Mouse (Mus musculus) lung, embryonic 16.5 days (tissue): ENCODE measurements around the gene Actrt3. TPM values are rescaled to one million over a fixed set of nuclear protein-coding genes. Genes with fewer than 3 reads are reported as not detected.

Experiments used
- ATAC-seq: fragments of 200-750 bp; cut with Nextera tagmentation; 2 replicates; pipeline ENCODE4 v1.8.0; 2017; ENCODE audit warnings: low read depth, mild to moderate bottlenecking, moderate library complexity
- H3K27ac ChIP-seq: fragments of 300-500 bp; sonication (generic); 2 replicates; pipeline ENCODE4 v1.5.1; 2014; ENCODE audit warnings: mild to moderate bottlenecking, control low read depth, low read length
- H3K27me3 ChIP-seq: fragments of 300-500 bp; sonication (generic); 2 replicates; pipeline ENCODE4 v1.6.1; 2014; ENCODE audit warnings: low read depth, low read length, mixed read lengths; ENCODE audit not compliant: control insufficient read depth, insufficient read depth
- H3K36me3 ChIP-seq: fragments of 300-500 bp; sonication (generic); 2 replicates; pipeline ENCODE4 v1.6.1; 2014; ENCODE audit warnings: low read length; ENCODE audit not compliant: control insufficient read depth, insufficient read depth
- H3K4me1 ChIP-seq: fragments of 300-500 bp; sonication (generic); replicated peaks from 2 replicates; pipeline ENCODE4 v1.6.1; 2014; ENCODE audit warnings: low read length, mixed read lengths; ENCODE audit not compliant: control insufficient read depth, insufficient read depth
- H3K4me2 ChIP-seq: fragments of 300-500 bp; sonication (generic); 2 replicates; pipeline ENCODE4 v1.6.1; 2014; ENCODE audit warnings: low read depth, low read length, control low read depth
- H3K4me3 ChIP-seq: fragments of 300-500 bp; sonication (generic); 2 replicates; pipeline ENCODE4 v1.5.1; 2014; ENCODE audit warnings: mild to moderate bottlenecking, low read length, control low read depth
- H3K9ac ChIP-seq: fragments of 300-500 bp; sonication (generic); 2 replicates; pipeline ENCODE4 v1.6.1; 2014; ENCODE audit warnings: low read length, control low read depth
- H3K9me3 ChIP-seq: fragments of 300-500 bp; sonication (generic); 2 replicates; pipeline ENCODE4 v1.6.1; 2016; ENCODE audit warnings: low read length; ENCODE audit not compliant: control insufficient read depth
- WGBS: fragments of 180-500 bp; shearing (Covaris S2); extraction: QIAGEN DNeasy Blood & Tissue Kit; methylation state at CpG from one replicate; pipeline ENCODE4 v1.1.7; 2014; 5-methylcytosine and 5-hydroxymethylcytosine counted together
- polyA plus RNA-seq: library from polyadenylated mRNA; unstranded; fragments of >200 nt; fragmentation: Nextera tagmentation; extraction: Ambion mirVana; gene quantifications from 2 replicates; pipeline ENCODE4 v1.2.1, GENCODE M21; 2015

The Actrt3 gene
- 0.10 TPM in 1 of 2 replicates, not detected in the other for polyA plus RNA-seq

DNA sequence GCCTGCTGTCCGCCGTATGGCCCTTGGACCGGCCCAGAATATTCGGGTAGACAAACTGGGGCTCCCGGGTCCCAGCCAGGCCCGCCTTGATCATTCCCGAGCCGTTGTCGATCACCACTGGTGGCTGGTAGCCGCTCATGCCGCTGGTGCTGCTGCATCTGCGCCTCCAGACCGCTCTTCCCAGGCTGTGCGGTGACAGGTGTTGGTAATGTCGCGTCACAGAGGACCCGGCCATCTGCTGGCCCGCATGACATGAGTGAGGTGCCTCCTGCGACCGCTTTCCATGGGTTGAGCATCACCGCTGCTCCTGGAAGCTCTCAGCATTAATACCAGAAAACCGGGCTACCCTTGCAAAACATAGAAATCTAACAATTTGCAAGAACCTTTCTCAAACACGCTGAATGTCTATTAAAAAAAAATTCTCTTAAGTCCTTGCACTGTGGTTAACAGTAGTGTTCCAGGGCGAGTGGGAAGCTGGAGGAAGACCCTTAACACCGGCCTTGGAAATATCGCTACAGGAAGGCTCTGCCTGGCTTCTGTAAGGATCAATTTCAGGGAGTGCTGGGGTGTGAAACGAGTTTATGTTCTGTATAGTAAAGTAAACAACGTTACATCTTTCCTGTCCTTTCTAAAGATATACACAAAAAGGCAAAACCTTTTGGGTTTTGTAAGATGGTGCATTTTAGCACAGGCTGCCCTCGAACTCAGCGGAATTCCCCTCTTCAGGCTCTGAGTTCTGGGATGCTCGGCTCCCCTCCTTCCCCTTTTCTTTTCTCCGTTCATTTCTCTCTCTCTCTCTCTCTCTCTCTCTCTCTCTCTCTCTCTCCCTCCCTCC lies at the start of gene Actrt3:
Gene Actrt3, minus strand, starts transcription at position 229 of the 835 bp plus-strand sequence.
- Histone ChIP-seq H3K4me2 (peak within 1 kb of the TSS; percentile 73), H3K4me3 (peak within 1 kb of the TSS; percentile 58), H3K27ac (peak within 1 kb of the TSS; percentile 69; the same call in 1 of the 2 replicates), H3K4me1 (peaks cover 12% of the 10 kb centered on the region), H3K9me3 (no peaks in the 10 kb centered on the region), H3K9ac (peak within 1 kb of the TSS; percentile 60), H3K36me3 (no peaks in the 10 kb centered on the region; the same call in 1 of the 2 replicates), H3K27me3 (peaks cover 3% of the 10 kb centered on the region; the same call in 1 of the 2 replicates)
- 2% methylated on average over 32 of the region's 32 CpGs for WGBS
- no peak for ATAC-seq

DNA sequence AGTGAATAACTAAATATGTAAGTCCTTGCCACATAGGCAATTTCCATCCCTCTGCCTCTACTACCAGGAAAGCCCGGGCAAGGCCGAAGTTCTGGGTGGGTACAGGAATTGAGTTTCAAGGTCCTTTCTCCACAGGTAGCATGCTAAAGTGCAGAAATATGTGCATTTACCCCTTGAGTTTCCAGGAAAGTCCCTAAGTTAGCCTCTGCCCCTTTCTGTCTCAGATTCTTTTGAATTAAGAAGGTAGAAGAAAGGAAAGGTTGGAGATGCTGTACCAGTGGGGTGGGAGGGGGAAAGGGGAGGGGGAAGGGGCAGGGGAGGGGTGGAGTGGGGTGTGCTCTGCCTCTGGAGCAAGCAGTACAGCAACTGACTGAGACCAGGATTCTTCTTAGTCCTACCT lies 48.7 kb upstream of the Actrt3 start:
- Histone ChIP-seq H3K9me3 (no peaks in the 10 kb centered on the region), H3K4me1 (peaks cover 10% of the 10 kb centered on the region; the same call in 1 of the 2 replicates), H3K27me3 (peaks cover 17% of the 10 kb centered on the region), H3K27ac (no peak overlapping the region), H3K36me3 (no peaks in the 10 kb centered on the region), H3K4me2 (no peak overlapping the region), H3K4me3 (no peak overlapping the region), H3K9ac (no peak overlapping the region)
- ATAC-seq, result no peak
- 88% methylated on average over 2 of the region's 2 CpGs for WGBS

GRCm38 (mm10) chr3:30647440-30648090 lies 47.8 kb upstream of the Actrt3 start, which contains the start of gene Lrrc34:
Gene Lrrc34 (minus strand): TSS chr3:30647869.
- H3K27ac ChIP-seq, result no peak within 1 kb of the TSS
- 4% methylated on average over 25 of the region's 25 CpGs for WGBS
- H3K9ac ChIP-seq, result peak within 1 kb of the TSS; percentile 66

DNA sequence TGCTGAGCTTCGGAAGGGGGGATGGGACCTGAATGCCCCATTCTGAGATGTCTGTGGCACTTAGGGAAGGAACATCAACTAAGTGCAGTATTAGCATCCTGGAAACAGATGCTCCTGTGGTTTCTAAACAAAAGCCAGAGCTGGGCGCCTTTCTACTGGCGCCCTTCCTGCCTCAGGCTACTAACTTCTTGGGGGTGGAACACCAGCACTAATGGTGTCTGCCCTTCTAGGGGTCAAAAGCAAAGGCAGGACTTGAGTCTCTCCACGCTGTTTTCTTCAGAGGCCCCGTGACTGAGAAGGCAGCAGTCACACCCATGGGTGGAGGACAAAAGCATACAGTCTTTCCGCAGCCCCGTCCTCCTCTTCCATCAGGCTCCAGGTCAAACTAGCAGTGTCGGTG lies 47.0 kb upstream of the Actrt3 start:
- no peak overlapping the region for H3K4me3 ChIP-seq
- H3K27me3 ChIP-seq, result peaks cover 17% of the 10 kb centered on the region
- 51% methylated on average over 8 of the region's 8 CpGs for WGBS
- H3K9ac ChIP-seq, result no peak overlapping the region
- no peak overlapping the region for H3K27ac ChIP-seq
- no peak overlapping the region for H3K4me2 ChIP-seq
- H3K4me1 ChIP-seq, result peaks cover 10% of the 10 kb centered on the region; the same call in 1 of the 2 replicates
- no peaks in the 10 kb centered on the region for H3K9me3 ChIP-seq
- no peaks in the 10 kb centered on the region for H3K36me3 ChIP-seq
- no peak for ATAC-seq

More at GRCm38 (mm10) chr3:30647440-30648090, 47.8 kb upstream of the Actrt3 start, which contains the start of gene Lrrc34:
- H3K36me3 ChIP-seq, result no peaks in the 10 kb centered on the region
- no peaks in the 10 kb centered on the region for H3K9me3 ChIP-seq
- peak; percentile 94 for ATAC-seq
- peak within 1 kb of the TSS; percentile 73 for H3K4me2 ChIP-seq
- H3K27me3 ChIP-seq, result peaks cover 17% of the 10 kb centered on the region
- H3K4me3 ChIP-seq, result peak within 1 kb of the TSS; percentile 46
- H3K4me1 ChIP-seq, result peaks cover 10% of the 10 kb centered on the region; the same call in 1 of the 2 replicates

GRCm38 (mm10) chr3:30644207-30644606 lies 44.5 kb upstream of the Actrt3 start, which contains the start of gene Lrriq4:
Gene Lrriq4 (plus strand): TSS chr3:30644507.
- Histone ChIP-seq H3K4me3 (no peak within 1 kb of the TSS), H3K4me2 (no peak within 1 kb of the TSS), H3K27me3 (peaks cover 3% of the 10 kb centered on the region; the same call in 1 of the 2 replicates), H3K9me3 (no peaks in the 10 kb centered on the region), H3K9ac (no peak within 1 kb of the TSS), H3K4me1 (peaks cover 5% of the 10 kb centered on the region; the same call in 1 of the 2 replicates), H3K36me3 (no peaks in the 10 kb centered on the region), H3K27ac (no peak within 1 kb of the TSS)
- 60% methylated on average over 2 of the region's 2 CpGs for WGBS
- ATAC-seq, result no peak

DNA sequence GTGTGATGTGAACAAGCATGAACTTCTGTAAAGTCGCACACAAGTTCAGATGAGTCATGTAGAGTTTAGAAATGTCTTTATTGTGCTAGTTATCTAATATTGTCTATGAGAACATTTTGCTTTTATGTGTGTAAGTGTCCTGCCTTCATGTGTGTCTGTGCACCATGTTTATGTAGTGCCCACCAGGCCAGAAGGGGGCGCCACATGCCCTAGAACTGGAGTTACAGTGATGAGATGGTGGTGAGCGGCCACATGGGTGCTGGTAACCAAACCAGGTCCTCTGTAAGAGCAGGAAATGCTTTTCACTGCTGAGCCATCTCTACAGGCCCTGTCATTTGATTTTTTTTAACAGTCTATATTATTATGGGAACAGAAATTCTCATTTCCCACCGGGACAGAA lies 35.9 kb upstream of the Actrt3 start:
- WGBS, result 69% methylated on average over 4 of the region's 4 CpGs

DNA sequence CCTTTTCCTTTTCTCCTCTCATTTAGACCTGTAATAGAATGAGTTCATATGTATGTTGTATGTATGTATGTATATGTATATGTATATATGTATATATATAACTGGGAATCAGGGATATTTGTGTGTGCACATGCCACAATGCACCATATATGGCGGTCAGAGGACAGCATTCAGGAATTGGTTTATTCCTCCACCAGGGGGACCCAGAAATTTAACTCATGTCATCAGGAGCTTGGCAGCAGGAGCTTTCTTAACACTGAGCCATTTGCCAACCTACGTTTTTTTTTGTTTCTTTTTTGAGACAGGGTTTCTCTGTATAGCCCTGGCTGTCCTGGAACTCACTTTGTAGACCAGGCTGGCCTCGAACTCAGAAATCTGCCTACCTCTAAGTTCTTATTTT lies 33.9 kb upstream of the Actrt3 start:
- no peaks in the 10 kb centered on the region for H3K4me1 ChIP-seq
- no peaks in the 10 kb centered on the region for H3K9me3 ChIP-seq
- no peak overlapping the region for H3K4me3 ChIP-seq
- H3K4me2 ChIP-seq, result no peak overlapping the region
- WGBS, result 51% methylated on average over 3 of the region's 3 CpGs
- no peaks in the 10 kb centered on the region for H3K36me3 ChIP-seq
- ATAC-seq, result no peak
- no peak overlapping the region for H3K27ac ChIP-seq
- H3K9ac ChIP-seq, result no peak overlapping the region
- H3K27me3 ChIP-seq, result no peaks in the 10 kb centered on the region

More for the DNA sequence above, 35.9 kb upstream of the Actrt3 start:
- H3K27ac ChIP-seq, result no peak overlapping the region
- no peaks in the 10 kb centered on the region for H3K27me3 ChIP-seq
- no peaks in the 10 kb centered on the region for H3K36me3 ChIP-seq
- no peaks in the 10 kb centered on the region for H3K9me3 ChIP-seq
- H3K4me3 ChIP-seq, result no peak overlapping the region
- no peak for ATAC-seq
- H3K4me2 ChIP-seq, result no peak overlapping the region
- H3K9ac ChIP-seq, result no peak overlapping the region
- no peaks in the 10 kb centered on the region for H3K4me1 ChIP-seq

DNA sequence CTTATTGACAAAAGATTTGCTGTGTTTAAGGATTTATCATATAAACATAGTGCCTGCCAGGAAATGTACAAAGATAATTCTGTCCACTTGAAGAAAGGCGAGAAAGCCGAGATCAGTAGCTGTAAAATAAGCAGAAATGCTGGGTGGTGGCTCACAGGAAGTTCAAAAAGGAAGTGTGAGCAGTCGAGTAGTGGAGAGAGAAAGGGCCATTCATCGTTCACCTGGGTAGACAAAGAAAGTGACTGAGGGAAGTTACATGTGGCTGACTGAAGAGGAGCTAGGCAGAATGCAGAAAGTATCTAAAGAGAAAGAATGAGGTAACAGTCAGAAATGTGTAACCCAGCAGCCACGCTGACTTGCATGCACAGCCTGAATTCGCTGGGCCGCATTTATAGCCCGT lies 20.4 kb upstream of the Actrt3 start:
- no peaks in the 10 kb centered on the region for H3K27me3 ChIP-seq
- no peak overlapping the region for H3K9ac ChIP-seq
- H3K4me2 ChIP-seq, result no peak overlapping the region
- H3K4me1 ChIP-seq, result no peaks in the 10 kb centered on the region
- ATAC-seq, result no peak
- no peak overlapping the region for H3K4me3 ChIP-seq
- H3K36me3 ChIP-seq, result peaks cover 21% of the 10 kb centered on the region
- 52% methylated on average over 8 of the region's 8 CpGs for WGBS
- H3K27ac ChIP-seq, result no peak overlapping the region
- no peaks in the 10 kb centered on the region for H3K9me3 ChIP-seq

DNA sequence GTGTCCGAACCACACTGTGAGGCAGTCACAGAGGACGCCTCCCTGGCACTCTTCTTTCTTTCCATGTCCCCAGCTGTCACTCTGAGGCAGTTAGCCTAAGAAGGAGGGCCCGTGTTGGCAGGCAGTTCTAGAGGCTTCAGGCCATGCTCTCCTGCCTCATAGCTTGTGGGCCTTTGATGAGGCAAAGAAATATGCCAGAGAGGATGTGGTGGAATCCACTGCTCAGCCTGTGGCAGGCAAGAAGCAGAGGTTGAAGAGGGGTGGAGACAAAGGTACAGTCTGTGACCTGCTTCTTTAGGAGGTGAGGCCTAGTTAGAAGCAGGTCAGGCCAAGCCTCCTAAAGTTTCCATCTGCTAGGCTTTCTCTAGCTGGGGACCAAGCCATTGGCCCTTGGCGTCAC lies 11.2 kb upstream of the Actrt3 start:
- Histone ChIP-seq H3K27ac (no peak overlapping the region), H3K27me3 (no peaks in the 10 kb centered on the region), H3K9ac (no peak overlapping the region), H3K36me3 (peaks cover 42% of the 10 kb centered on the region), H3K4me2 (no peak overlapping the region), H3K9me3 (no peaks in the 10 kb centered on the region), H3K4me3 (no peak overlapping the region), H3K4me1 (no peaks in the 10 kb centered on the region)
- WGBS, result 82% methylated on average over 4 of the region's 4 CpGs
- no peak for ATAC-seq
